Mouse (Mus musculus): ENCODE data around the gene Cstf2t.

The Cstf2t gene

GRCm38 (mm10) chr19:31082662-31083429, at the start of gene Cstf2t:
Cstf2t (plus strand) TSS chr19:31082837.
- peak; percentile 75; the same call in 1 of the 2 replicates for TF ChIP-seq GATA4 (IDR thresholded peaks at IDR 0.05; ENCODE audit: insufficient replicate concordance, low read length)

GRCm38 (mm10) chr19:31038951-31039350, 43.7 kb upstream of the Cstf2t start:
- no peak for TF ChIP-seq GATA4 (IDR thresholded peaks at IDR 0.05; ENCODE audit: insufficient replicate concordance, low read length)

- TF ChIP-seq GATA4 (IDR thresholded peaks at IDR 0.05; ENCODE audit: insufficient replicate concordance, low read length) = no peak
Measured at GRCm38 (mm10) chr19:31040948-31041847, 41.4 kb upstream of the Cstf2t start.

- no peak for TF ChIP-seq GATA4 (IDR thresholded peaks at IDR 0.05; ENCODE audit: insufficient replicate concordance, low read length)
Measured at GRCm38 (mm10) chr19:31046601-31047000, 36.0 kb upstream of the Cstf2t start.

GRCm38 (mm10) chr19:31064740-31065139, 17.9 kb upstream of the Cstf2t start:
- no peak for TF ChIP-seq GATA4 (IDR thresholded peaks at IDR 0.05; ENCODE audit: insufficient replicate concordance, low read length)

GRCm38 (mm10) chr19:31065206-31065781, 17.3 kb upstream of the Cstf2t start:
- TF ChIP-seq GATA4 (IDR thresholded peaks at IDR 0.05; ENCODE audit: insufficient replicate concordance, low read length) = peak; percentile 45; the same call in 1 of the 2 replicates

GRCm38 (mm10) chr19:31073959-31074716, 8.5 kb upstream of the Cstf2t start:
- TF ChIP-seq GATA4 (IDR thresholded peaks at IDR 0.05; ENCODE audit: insufficient replicate concordance, low read length) = no peak

- no peak for TF ChIP-seq GATA4 (IDR thresholded peaks at IDR 0.05; ENCODE audit: insufficient replicate concordance, low read length)
Measured at GRCm38 (mm10) chr19:31074717-31075063, 7.9 kb upstream of the Cstf2t start.

GRCm38 (mm10) chr19:31076106-31076505, 6.5 kb upstream of the Cstf2t start:
- TF ChIP-seq GATA4 (IDR thresholded peaks at IDR 0.05; ENCODE audit: insufficient replicate concordance, low read length) = no peak

GRCm38 (mm10) chr19:31078241-31078640, 4.4 kb upstream of the Cstf2t start:
- no peak for TF ChIP-seq GATA4 (IDR thresholded peaks at IDR 0.05; ENCODE audit: insufficient replicate concordance, low read length)

GRCm38 (mm10) chr19:31082226-31082625, 411 bp upstream of the Cstf2t start:
- no peak for TF ChIP-seq GATA4 (IDR thresholded peaks at IDR 0.05; ENCODE audit: insufficient replicate concordance, low read length)

- TF ChIP-seq GATA4 (IDR thresholded peaks at IDR 0.05; ENCODE audit: insufficient replicate concordance, low read length) = no peak
Measured at GRCm38 (mm10) chr19:31083761-31084160, 1.1 kb downstream of the Cstf2t start.

GRCm38 (mm10) chr19:31097857-31098256, 15.2 kb downstream of the Cstf2t start:
- TF ChIP-seq GATA4 (IDR thresholded peaks at IDR 0.05; ENCODE audit: insufficient replicate concordance, low read length) = no peak

GRCm38 (mm10) chr19:31099369-31099768, 16.7 kb downstream of the Cstf2t start:
- no peak for TF ChIP-seq GATA4 (IDR thresholded peaks at IDR 0.05; ENCODE audit: insufficient replicate concordance, low read length)

GRCm38 (mm10) chr19:31104764-31105163, 22.1 kb downstream of the Cstf2t start:
- TF ChIP-seq GATA4 (IDR thresholded peaks at IDR 0.05; ENCODE audit: insufficient replicate concordance, low read length) = no peak

Data from liver, adult (tissue).